Mouse (Mus musculus) liver, embryonic 11.5 days (tissue): ENCODE results near the gene Tnfrsf25. TPM values are rescaled to one million over a fixed set of nuclear protein-coding genes. Genes with fewer than 3 reads are reported as not detected.

Source experiments
- ATAC-seq: fragments of 200-750 bp; cut with Nextera tagmentation; replicated peaks from 2 replicates; pipeline ENCODE4 v1.8.0; 2017; ENCODE audit warnings: moderate number of reproducible peaks, mild to moderate bottlenecking, moderate TSS enrichment, moderate library complexity; ENCODE audit not compliant: low FRiP score
- DNase-seq: peaks from one replicate; pipeline ENCODE4 v3.0.0-alpha.2; 2017; ENCODE audit warnings: low spot score
- H3K27ac ChIP-seq: fragments of 300-500 bp; sonication (generic); 2 replicates; pipeline ENCODE4 v1.5.1; 2014; ENCODE audit warnings: mild to moderate bottlenecking, low read depth, low read length, control low read depth
- H3K27me3 ChIP-seq: fragments of 300-500 bp; sonication (generic); replicated peaks from 2 replicates; pipeline ENCODE4 v1.6.1; 2014; ENCODE audit warnings: low read length, mixed read lengths; ENCODE audit not compliant: control insufficient read depth, insufficient read depth
- H3K36me3 ChIP-seq: fragments of 300-500 bp; sonication (generic); 2 replicates; pipeline ENCODE4 v1.6.1; 2014; ENCODE audit warnings: mild to moderate bottlenecking, low read length, moderate library complexity, mixed read lengths; ENCODE audit not compliant: control insufficient read depth, insufficient read depth
- H3K4me1 ChIP-seq: fragments of 300-500 bp; sonication (generic); replicated peaks from 2 replicates; pipeline ENCODE4 v1.6.1; 2014; ENCODE audit warnings: low read length, mixed read lengths; ENCODE audit not compliant: control insufficient read depth, insufficient read depth
- H3K4me2 ChIP-seq: fragments of 300-500 bp; sonication (generic); 2 replicates; pipeline ENCODE4 v1.6.1; 2014; ENCODE audit warnings: mild to moderate bottlenecking, control low read depth, moderate library complexity
- H3K4me3 ChIP-seq: fragments of 300-500 bp; sonication (generic); 2 replicates; pipeline ENCODE4 v1.5.1; 2014; ENCODE audit warnings: low read depth, low read length, control low read depth
- H3K9ac ChIP-seq: fragments of 300-500 bp; sonication (generic); 2 replicates; pipeline ENCODE4 v1.6.1; 2014; ENCODE audit warnings: low read depth, low read length, control low read depth
- H3K9me3 ChIP-seq: fragments of 300-500 bp; sonication (generic); 2 replicates; pipeline ENCODE4 v1.6.1; 2016; ENCODE audit warnings: low read length, inconsistent platforms, mixed read lengths; ENCODE audit not compliant: control insufficient read depth
- WGBS: fragments of 180-500 bp; shearing (Covaris S2); extraction: QIAGEN DNeasy Blood & Tissue Kit; methylation state at CpG from one replicate; pipeline ENCODE4 v1.1.7; 2014; 5-methylcytosine and 5-hydroxymethylcytosine counted together
- polyA plus RNA-seq: library from polyadenylated mRNA; unstranded; fragments of >200 nt; fragmentation: Nextera tagmentation; extraction: Ambion mirVana; gene quantifications from 2 replicates; pipeline ENCODE4 v1.2.1, GENCODE M21; 2014

The Tnfrsf25 gene
- polyA plus RNA-seq, 1 experiment from 2014 or later = 0.90 TPM

DNA sequence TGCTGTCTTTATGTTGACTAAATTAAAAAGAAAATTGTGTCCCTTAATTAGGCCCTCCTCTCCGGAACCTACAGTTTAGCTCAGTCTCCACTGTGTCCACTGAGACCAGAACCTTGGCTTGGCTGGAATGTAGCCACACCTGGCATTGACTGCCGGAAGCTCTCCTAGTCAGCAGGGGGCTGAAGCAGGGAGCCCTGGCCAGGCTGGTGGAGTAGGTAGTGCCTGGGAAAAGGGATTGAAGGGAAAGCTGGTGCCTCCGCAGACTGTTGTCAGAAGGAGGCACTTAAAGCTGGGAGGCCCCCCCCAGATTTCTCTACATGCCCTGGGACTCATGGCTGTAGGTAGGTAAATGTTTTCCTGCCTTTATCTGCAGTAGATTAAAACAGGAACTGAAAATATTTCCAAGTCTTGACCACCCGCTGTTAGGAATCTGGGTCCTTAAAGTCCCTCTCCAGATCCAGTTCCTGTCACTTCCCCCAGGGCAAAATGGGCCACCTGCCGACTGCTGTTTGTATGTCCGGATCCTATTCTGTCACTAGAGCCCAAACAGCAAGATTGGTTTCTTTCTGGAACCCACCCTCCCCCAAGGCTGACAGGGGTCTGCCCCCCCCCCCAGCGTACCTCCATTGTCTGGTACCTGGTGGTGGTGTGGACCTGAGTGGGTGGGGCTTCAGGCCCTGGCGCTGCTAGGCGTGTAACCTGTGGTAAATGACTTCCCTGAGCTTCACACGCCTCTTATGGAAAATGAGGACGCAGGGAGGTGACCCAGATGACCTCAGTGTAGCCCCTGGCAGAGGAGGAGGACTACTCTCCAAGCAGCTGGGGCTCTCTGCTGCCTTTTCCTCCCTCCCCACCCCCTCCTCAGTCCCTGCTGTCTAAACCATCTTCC is 17.6 kb upstream of the Tnfrsf25 start:
- Histone ChIP-seq H3K4me3 (no peak overlapping the region), H3K9me3 (no peaks in the 10 kb centered on the region), H3K9ac (no peak overlapping the region), H3K4me2 (no peak overlapping the region), H3K4me1 (peaks cover 28% of the 10 kb centered on the region), H3K36me3 (0 out of 2 replicates have a peak, but pooled peaks cover 5% of the 10 kb centered on the region), H3K27ac (no peak overlapping the region), H3K27me3 (no peaks in the 10 kb centered on the region)
- DNase-seq = no peak
- WGBS = 48% methylated on average over 11 of the region's 11 CpGs
- no peak for ATAC-seq

DNA sequence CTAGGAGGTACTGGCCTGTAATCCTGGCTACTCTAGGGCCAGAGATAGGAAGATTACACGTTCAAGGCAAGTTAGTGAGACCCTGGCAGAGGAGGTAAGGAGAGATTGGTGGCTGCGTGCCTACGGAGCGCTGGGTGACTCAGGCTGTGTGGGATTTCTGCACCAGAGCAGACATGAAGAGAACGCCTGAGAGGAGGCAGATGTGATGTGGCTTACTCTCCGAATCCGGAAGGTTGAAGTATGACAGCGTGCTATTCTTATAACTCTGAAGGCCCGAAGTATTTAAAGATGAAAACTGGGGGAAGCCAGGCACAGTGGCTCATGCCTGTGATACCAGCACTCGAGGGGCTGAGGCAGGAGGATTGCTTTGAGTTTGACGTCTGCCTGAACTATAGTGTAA is 15.2 kb upstream of the Tnfrsf25 start:
- ATAC-seq (no peak), DNase-seq (no peak)
- Histone ChIP-seq H3K9me3 (no peaks in the 10 kb centered on the region), H3K4me1 (peaks cover 22% of the 10 kb centered on the region), H3K9ac (no peak overlapping the region), H3K4me3 (no peak overlapping the region), H3K36me3 (peaks cover 10% of the 10 kb centered on the region; the same call in 1 of the 2 replicates), H3K27me3 (no peaks in the 10 kb centered on the region), H3K27ac (no peak overlapping the region), H3K4me2 (no peak overlapping the region)
- 67% methylated on average over 11 of the region's 11 CpGs for WGBS

DNA sequence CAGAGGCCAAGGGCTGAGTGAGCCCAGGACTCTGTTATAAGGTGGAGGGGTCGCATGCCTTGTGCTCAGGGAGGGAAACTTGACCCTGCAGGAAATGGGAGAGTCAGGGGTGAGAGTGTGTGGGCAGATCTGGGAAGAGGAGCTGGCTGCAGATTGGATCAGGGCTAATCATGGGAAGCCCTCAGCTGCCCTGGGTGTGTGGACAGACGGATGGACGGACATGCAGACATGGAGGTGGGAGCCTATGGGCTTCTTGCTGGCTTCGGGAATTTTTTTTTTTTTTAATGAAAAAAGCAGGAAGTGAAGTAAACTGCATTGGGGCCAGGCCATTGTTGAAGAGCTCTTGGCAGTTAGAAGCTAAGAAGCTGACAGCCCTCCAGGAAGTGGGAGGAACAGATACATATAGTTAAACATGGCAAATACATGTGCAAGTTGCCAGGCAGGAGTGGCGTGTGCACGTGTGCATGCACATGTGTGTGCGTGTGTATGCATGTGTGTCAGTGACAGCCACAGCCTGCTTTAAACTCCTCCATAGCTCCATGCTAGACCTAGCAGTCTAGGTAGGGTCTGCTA is 14.6 kb upstream of the Tnfrsf25 start:
- no peak for DNase-seq
- no peaks in the 10 kb centered on the region for H3K9me3 ChIP-seq
- no peak for ATAC-seq
- peak overlapping the region; percentile 11; the same call in 1 of the 2 replicates for H3K27ac ChIP-seq
- H3K4me2 ChIP-seq = no peak overlapping the region
- peaks cover 10% of the 10 kb centered on the region; the same call in 1 of the 2 replicates for H3K36me3 ChIP-seq
- peaks cover 19% of the 10 kb centered on the region for H3K4me1 ChIP-seq
- H3K9ac ChIP-seq = no peak overlapping the region
- WGBS = 65% methylated on average over 7 of the region's 7 CpGs
- no peak overlapping the region for H3K4me3 ChIP-seq
- no peaks in the 10 kb centered on the region for H3K27me3 ChIP-seq

DNA sequence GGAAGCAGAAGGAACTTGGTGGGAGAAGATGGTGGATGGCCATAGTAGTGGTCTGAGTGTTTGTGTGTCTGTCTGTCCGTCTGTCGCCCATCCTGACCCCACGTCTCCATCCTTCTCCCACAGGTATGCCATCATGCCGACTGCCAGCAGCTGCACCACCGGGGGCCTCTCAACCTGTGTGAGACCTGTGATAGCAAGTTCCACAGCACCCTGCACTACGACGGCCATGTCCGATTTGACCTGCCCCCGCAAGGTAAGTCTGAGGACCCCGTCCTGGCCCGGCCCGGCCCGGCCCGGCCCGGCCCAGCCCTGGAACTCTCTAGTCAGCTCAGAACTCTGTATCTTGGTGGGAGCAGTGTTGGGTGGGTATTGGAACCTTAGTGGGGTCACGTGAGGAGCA is 13.8 kb upstream of the Tnfrsf25 start:
- WGBS = 92% methylated on average over 16 of the region's 16 CpGs
- Histone ChIP-seq H3K4me3 (no peak overlapping the region), H3K9me3 (no peaks in the 10 kb centered on the region), H3K4me1 (peaks cover 14% of the 10 kb centered on the region), H3K36me3 (peaks cover 13% of the 10 kb centered on the region; the same call in 1 of the 2 replicates), H3K27me3 (no peaks in the 10 kb centered on the region), H3K9ac (no peak overlapping the region), H3K4me2 (no peak overlapping the region), H3K27ac (no peak overlapping the region)
- ATAC-seq = no peak
- DNase-seq = no peak

DNA sequence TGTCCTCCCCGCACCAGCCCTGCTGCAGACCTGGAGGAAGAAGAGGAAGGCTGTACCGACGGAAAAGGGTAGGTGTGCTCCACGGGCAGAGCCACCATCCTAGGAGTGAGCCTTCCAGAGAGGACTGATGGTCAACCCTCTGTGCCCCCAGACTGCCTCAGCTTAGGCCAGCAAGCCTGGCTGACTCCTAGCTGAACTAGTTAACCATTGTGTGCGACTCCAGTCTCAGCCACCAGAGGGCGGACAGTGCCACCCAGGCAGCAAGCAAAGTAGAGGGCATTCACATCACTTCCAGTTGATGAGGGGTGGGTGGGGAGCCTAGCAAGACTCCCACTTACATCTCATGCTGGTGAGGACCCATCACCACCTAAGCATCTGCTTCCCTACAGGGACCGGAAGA is 12.7 kb upstream of the Tnfrsf25 start:
- Histone ChIP-seq H3K9ac (no peak overlapping the region), H3K4me2 (no peak overlapping the region), H3K27me3 (no peaks in the 10 kb centered on the region), H3K4me3 (no peak overlapping the region), H3K9me3 (no peaks in the 10 kb centered on the region), H3K27ac (no peak overlapping the region), H3K4me1 (peaks cover 25% of the 10 kb centered on the region), H3K36me3 (peaks cover 14% of the 10 kb centered on the region; the same call in 1 of the 2 replicates)
- no peak for ATAC-seq
- 49% methylated on average over 7 of the region's 7 CpGs for WGBS
- DNase-seq = no peak

DNA sequence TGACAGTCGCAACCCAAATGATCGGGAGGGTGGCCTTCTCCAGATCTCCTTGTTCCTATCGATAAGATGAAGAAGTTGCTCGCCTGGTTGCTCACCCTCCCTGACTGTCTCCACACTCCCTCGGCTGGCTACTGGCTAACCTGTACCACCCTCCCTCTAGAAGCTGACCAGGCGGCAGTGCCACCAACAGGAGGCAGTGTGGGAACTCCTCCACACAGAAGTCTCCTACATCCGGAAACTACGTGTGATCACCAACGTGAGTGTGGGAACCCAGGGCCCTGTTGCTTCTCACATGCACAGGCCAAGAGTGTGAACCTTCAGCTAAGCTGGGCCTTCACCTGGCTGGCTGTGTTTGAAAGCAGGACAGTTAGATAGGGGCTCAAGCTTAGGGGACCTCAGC is 9.0 kb upstream of the Tnfrsf25 start:
- no peak for ATAC-seq
- H3K9ac ChIP-seq = no peak overlapping the region
- peaks cover 14% of the 10 kb centered on the region; the same call in 1 of the 2 replicates for H3K36me3 ChIP-seq
- peaks cover 32% of the 10 kb centered on the region for H3K4me1 ChIP-seq
- no peaks in the 10 kb centered on the region for H3K9me3 ChIP-seq
- H3K27me3 ChIP-seq = no peaks in the 10 kb centered on the region
- H3K4me3 ChIP-seq = no peak overlapping the region; the same call in 1 of the 2 replicates
- DNase-seq = no peak
- peak overlapping the region; percentile 92 for H3K4me2 ChIP-seq
- 49% methylated on average over 9 of the region's 9 CpGs for WGBS
- peak overlapping the region; percentile 79; the same call in 1 of the 2 replicates for H3K27ac ChIP-seq

DNA sequence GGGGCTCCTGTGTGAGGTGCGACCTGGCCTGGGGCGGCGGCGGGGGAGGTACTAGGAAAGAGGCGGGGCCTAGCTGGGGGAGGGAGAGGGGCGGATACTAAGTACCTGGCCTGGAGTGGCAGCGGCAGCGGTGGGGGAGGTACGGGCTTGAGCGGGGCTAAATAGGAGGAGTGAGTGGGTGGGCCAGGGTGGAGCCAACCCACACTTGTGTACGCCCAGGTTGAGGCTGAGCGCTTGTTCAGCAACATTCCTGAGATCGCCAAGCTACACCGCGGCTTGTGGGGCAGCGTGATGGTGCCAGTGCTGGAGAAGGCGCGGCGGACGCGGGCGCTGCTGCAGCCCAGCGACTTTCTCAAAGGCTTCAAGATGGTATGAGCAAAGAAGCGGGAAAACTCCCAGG is 8.2 kb upstream of the Tnfrsf25 start:
- H3K27me3 ChIP-seq = no peaks in the 10 kb centered on the region
- DNase-seq (peak; percentile 76), ATAC-seq (peak; percentile 81)
- H3K4me2 ChIP-seq = peak overlapping the region; percentile 92
- peak overlapping the region; percentile 79 for H3K27ac ChIP-seq
- peak overlapping the region; percentile 49 for H3K4me3 ChIP-seq
- no peaks in the 10 kb centered on the region for H3K9me3 ChIP-seq
- H3K4me1 ChIP-seq = peaks cover 34% of the 10 kb centered on the region
- H3K9ac ChIP-seq = peak overlapping the region; percentile 61
- H3K36me3 ChIP-seq = peaks cover 9% of the 10 kb centered on the region; the same call in 1 of the 2 replicates
- WGBS = 22% methylated on average over 24 of the region's 24 CpGs

DNA sequence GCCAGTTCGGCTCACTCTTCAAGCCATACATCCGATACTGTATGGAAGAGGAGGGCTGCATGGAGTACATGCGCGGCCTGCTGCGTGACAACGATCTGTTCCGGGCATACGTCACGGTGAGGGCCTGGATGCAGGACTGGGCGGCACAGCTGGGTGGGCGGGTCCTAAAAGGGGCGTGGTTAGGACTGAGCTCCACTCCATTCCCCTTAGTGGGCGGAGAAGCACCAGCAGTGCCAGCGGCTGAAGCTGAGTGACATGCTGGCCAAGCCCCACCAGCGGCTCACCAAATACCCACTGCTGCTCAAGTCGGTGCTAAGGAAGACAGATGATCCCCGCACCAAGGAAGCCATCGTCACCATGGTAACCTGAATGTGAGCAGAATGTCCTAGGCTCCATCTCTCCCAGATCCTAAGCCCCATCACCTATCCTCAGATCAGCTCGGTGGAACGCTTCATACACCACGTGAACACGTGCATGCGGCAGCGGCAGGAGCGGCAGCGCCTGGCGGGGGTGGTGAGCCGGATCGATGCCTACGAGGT is 7.7 kb upstream of the Tnfrsf25 start:
- ATAC-seq (peak; percentile 89), DNase-seq (peak; percentile 89)
- peak overlapping the region; percentile 49 for H3K4me3 ChIP-seq
- peaks cover 34% of the 10 kb centered on the region for H3K4me1 ChIP-seq
- H3K27ac ChIP-seq = peak overlapping the region; percentile 79
- H3K36me3 ChIP-seq = peaks cover 9% of the 10 kb centered on the region; the same call in 1 of the 2 replicates
- H3K9me3 ChIP-seq = no peaks in the 10 kb centered on the region
- 21% methylated on average over 30 of the region's 30 CpGs for WGBS
- peak overlapping the region; percentile 92 for H3K4me2 ChIP-seq
- peak overlapping the region; percentile 61 for H3K9ac ChIP-seq
- no peaks in the 10 kb centered on the region for H3K27me3 ChIP-seq
